Mouse (Mus musculus) right cerebral cortex, postnatal 25 days (tissue): ENCODE results near the gene Lgals2.

Source experiments
- DNase-seq: peaks from one replicate; pipeline ENCODE4 v3.0.0; 2022

Gene Lgals2

GRCm38 (mm10) chr15:78810146-78810545, 45.2 kb downstream of the Lgals2 start:
- no peak for DNase-seq

GRCm38 (mm10) chr15:78809739-78810138, 45.6 kb downstream of the Lgals2 start:
- DNase-seq: no peak

- DNase-seq: no peak
Measured at GRCm38 (mm10) chr15:78808980-78809379, 46.3 kb downstream of the Lgals2 start.

GRCm38 (mm10) chr15:78807141-78807540, 48.2 kb downstream of the Lgals2 start:
- no peak for DNase-seq

GRCm38 (mm10) chr15:78806614-78807013, 48.7 kb downstream of the Lgals2 start:
- no peak for DNase-seq

- DNase-seq: no peak
Measured at GRCm38 (mm10) chr15:78805351-78805750, 50.0 kb downstream of the Lgals2 start.

- no peak for DNase-seq
Measured at GRCm38 (mm10) chr15:78804326-78804725, 51.0 kb downstream of the Lgals2 start.

GRCm38 (mm10) chr15:78803499-78803900, 51.8 kb downstream of the Lgals2 start:
- no peak for DNase-seq

GRCm38 (mm10) chr15:78802776-78803391, 52.4 kb downstream of the Lgals2 start, which contains the start of gene Card10:
Gene Card10 (minus strand): TSS chr15:78803042.
- no peak for DNase-seq

GRCm38 (mm10) chr15:78801971-78802741, 53.2 kb downstream of the Lgals2 start:
- no peak for DNase-seq

- DNase-seq: no peak
Measured at GRCm38 (mm10) chr15:78801571-78801970, 53.8 kb downstream of the Lgals2 start.
